Mouse (Mus musculus) bone marrow, adult 2 months (tissue): Measurements from ENCODE around the gene Tgm5.

Experiments
- CTCF ChIP-seq: fragments of 200-500 bp; IDR thresholded peaks from 2 replicates; pipeline ENCODE4 v1.5.1; 2011; ENCODE audit warnings: low read length, control low read depth; ENCODE audit not compliant: control insufficient read depth, insufficient read depth
- POLR2A ChIP-seq: fragments of 200-500 bp; IDR thresholded peaks from 2 replicates; pipeline ENCODE4 v1.6.1; 2011; ENCODE audit warnings: low read depth, mild to moderate bottlenecking, control low read depth, low read length, borderline replicate concordance; ENCODE audit not compliant: control insufficient read depth

DNA sequence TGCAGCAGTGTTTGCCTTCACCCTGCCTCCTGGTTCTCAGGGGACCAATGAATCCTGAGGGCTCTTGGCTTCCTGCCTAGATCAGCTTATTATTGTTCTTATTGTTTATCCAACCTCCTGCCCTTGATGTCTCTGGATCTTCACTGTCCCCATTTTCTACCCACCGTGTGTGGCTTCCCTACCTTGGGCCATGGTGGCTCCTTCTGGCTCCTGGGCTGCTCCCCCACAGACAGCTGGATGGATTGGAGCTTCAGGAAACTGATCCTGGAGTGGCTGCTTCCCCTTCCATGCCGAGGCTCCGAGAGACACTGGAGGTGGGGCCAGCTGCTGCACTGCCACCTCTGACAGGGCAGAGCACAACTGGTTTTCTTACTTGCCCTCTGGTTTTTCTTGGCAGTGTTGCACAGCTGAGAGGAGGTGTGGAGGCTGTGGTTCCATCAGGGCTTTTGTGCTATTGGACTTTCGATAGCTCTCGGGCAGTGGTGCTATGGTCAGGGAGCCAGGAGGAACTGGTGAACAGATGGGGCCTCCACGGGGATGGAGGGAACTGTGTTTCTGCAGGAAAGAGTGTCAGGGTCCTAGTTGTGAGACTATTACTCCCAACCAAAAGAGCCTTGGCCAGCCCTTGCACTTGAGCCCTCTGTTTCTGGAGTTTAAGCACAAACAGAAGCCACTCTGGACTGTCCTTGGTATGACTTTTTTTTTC is at the start of gene Tgm5:
- TF ChIP-seq CTCF (no peak), POLR2A (no peak)
